Mouse (Mus musculus) heart, postnatal 0 days (tissue): Measurements from ENCODE around the gene Slc25a12.

Source experiments
- CTCF ChIP-seq: IDR thresholded peaks from 2 replicates; pipeline ENCODE4 v1.5.1; 2016; ENCODE audit warnings: antibody characterized with exemption, control low read depth, low read depth
- EP300 ChIP-seq: IDR thresholded peaks from 2 replicates; pipeline ENCODE4 v1.6.1; 2016; ENCODE audit warnings: antibody characterized with exemption, low read depth

DNA sequence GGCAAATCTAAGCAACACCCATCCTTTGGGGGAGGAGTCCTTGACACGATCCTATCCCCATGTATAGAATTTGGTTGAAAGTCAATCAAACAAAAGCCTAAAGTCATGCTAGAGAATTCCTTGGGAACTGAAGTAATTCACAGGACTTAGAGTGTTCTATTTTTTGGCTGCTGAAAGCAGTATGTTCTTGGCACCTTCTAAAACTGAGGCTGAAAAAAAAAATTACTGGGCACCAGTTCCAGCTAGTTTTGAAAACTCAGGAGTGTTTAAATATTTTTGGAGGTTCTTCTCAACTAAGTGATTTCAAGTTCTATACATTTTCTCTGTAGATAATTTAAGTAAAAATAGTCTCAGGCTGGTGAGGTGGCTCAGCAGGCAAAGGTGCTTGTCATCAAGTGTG, 70.0 kb downstream of the Slc25a12 start:
- TF ChIP-seq CTCF (no peak), EP300 (no peak)
